Mouse (Mus musculus): ENCODE results near the gene Olfr654.

- TF ChIP-seq CTCF (conservative IDR thresholded peaks at IDR 0.05; ENCODE audit: low read length) (no peak), NANOG (IDR thresholded peaks at IDR 0.05; ENCODE audit: borderline replicate concordance, low read length) (no peak), POU5F1 (IDR thresholded peaks at IDR 0.05; ENCODE audit: borderline replicate concordance, low read length) (no peak)
Observed at GRCm38 (mm10) chr7:104581429-104581828, 5.4 kb upstream of the Olfr654 start.
